Mouse (Mus musculus): ENCODE data around the gene Mecr. TPM values are rescaled to one million over a fixed set of nuclear protein-coding genes. Genes with fewer than 3 reads are reported as not detected.

The Mecr gene
- polyA plus RNA-seq, 1 experiment: 43.8 TPM

GRCm38 (mm10) chr4:131897787-131898186 lies 54.5 kb downstream of the Mecr start:
- no peak for TF ChIP-seq POLR2A (IDR thresholded peaks at IDR 0.05; ENCODE audit: borderline replicate concordance, insufficient read depth, low read length)
- TF ChIP-seq CTCF (IDR thresholded peaks at IDR 0.05; ENCODE audit: borderline replicate concordance, insufficient read depth, low read depth, low read length): no peak
- H3K27me3 ChIP-seq (ENCODE audit: control insufficient read depth, insufficient read depth, low read length): no peaks in the 10 kb centered on the region
- H3K4me3 ChIP-seq (replicated peaks; ENCODE audit: insufficient read depth, low read depth, low read length): no peak overlapping the region
- no peak for DNase-seq
- H3K27ac ChIP-seq (ENCODE audit: insufficient read depth, low read length): no peak overlapping the region
- 94% methylated on average over 8 of the region's 8 CpGs for WGBS
- H3K4me1 ChIP-seq (ENCODE audit: control insufficient read depth, insufficient read depth, low read length): peaks cover 7% of the 10 kb centered on the region; the same call in 1 of the 2 replicates

GRCm38 (mm10) chr4:131898503-131899179 lies 55.4 kb downstream of the Mecr start:
- Histone ChIP-seq H3K27ac (ENCODE audit: insufficient read depth, low read length) (no peak overlapping the region), H3K4me3 (replicated peaks; ENCODE audit: insufficient read depth, low read depth, low read length) (no peak overlapping the region), H3K27me3 (ENCODE audit: control insufficient read depth, insufficient read depth, low read length) (no peaks in the 10 kb centered on the region), H3K4me1 (ENCODE audit: control insufficient read depth, insufficient read depth, low read length) (peaks cover 7% of the 10 kb centered on the region; the same call in 1 of the 2 replicates)
- no peak for TF ChIP-seq POLR2A (IDR thresholded peaks at IDR 0.05; ENCODE audit: borderline replicate concordance, insufficient read depth, low read length)
- no peak for TF ChIP-seq CTCF (IDR thresholded peaks at IDR 0.05; ENCODE audit: borderline replicate concordance, insufficient read depth, low read depth, low read length)
- 56% methylated on average over 12 of the region's 12 CpGs for WGBS
- no peak for DNase-seq

GRCm38 (mm10) chr4:131899180-131899554 lies 55.9 kb downstream of the Mecr start:
- H3K4me3 ChIP-seq (replicated peaks; ENCODE audit: insufficient read depth, low read depth, low read length): no peak overlapping the region
- no peaks in the 10 kb centered on the region for H3K27me3 ChIP-seq (ENCODE audit: control insufficient read depth, insufficient read depth, low read length)
- TF ChIP-seq CTCF (IDR thresholded peaks at IDR 0.05; ENCODE audit: borderline replicate concordance, insufficient read depth, low read depth, low read length) (no peak), POLR2A (IDR thresholded peaks at IDR 0.05; ENCODE audit: borderline replicate concordance, insufficient read depth, low read length) (no peak)
- no peak overlapping the region for H3K27ac ChIP-seq (ENCODE audit: insufficient read depth, low read length)
- peak; percentile 54 to 61 for DNase-seq
- peaks cover 7% of the 10 kb centered on the region; the same call in 1 of the 2 replicates for H3K4me1 ChIP-seq (ENCODE audit: control insufficient read depth, insufficient read depth, low read length)
- 30% methylated on average over 6 of the region's 6 CpGs for WGBS

- H3K27me3 ChIP-seq (ENCODE audit: control insufficient read depth, insufficient read depth, low read length): no peaks in the 10 kb centered on the region
- no peak overlapping the region for H3K4me3 ChIP-seq (replicated peaks; ENCODE audit: insufficient read depth, low read depth, low read length)
- WGBS: 78% methylated on average over 15 of the region's 15 CpGs
- peaks cover 7% of the 10 kb centered on the region; the same call in 1 of the 2 replicates for H3K4me1 ChIP-seq (ENCODE audit: control insufficient read depth, insufficient read depth, low read length)
- no peak for DNase-seq
- H3K27ac ChIP-seq (ENCODE audit: insufficient read depth, low read length): no peak overlapping the region
- no peak for TF ChIP-seq CTCF (IDR thresholded peaks at IDR 0.05; ENCODE audit: borderline replicate concordance, insufficient read depth, low read depth, low read length)
- TF ChIP-seq POLR2A (IDR thresholded peaks at IDR 0.05; ENCODE audit: borderline replicate concordance, insufficient read depth, low read length): no peak
Measured at GRCm38 (mm10) chr4:131901090-131901489, 57.8 kb downstream of the Mecr start.

- H3K27ac ChIP-seq (ENCODE audit: insufficient read depth, low read length): no peak overlapping the region
- no peak overlapping the region for H3K4me3 ChIP-seq (replicated peaks; ENCODE audit: insufficient read depth, low read depth, low read length)
- H3K4me1 ChIP-seq (ENCODE audit: control insufficient read depth, insufficient read depth, low read length): peaks cover 1% of the 10 kb centered on the region; the same call in 1 of the 2 replicates
- DNase-seq: no peak
- TF ChIP-seq CTCF (IDR thresholded peaks at IDR 0.05; ENCODE audit: borderline replicate concordance, insufficient read depth, low read depth, low read length): peak; percentile 67
- TF ChIP-seq POLR2A (IDR thresholded peaks at IDR 0.05; ENCODE audit: borderline replicate concordance, insufficient read depth, low read length): no peak
- H3K27me3 ChIP-seq (ENCODE audit: control insufficient read depth, insufficient read depth, low read length): no peaks in the 10 kb centered on the region
- WGBS: 47% methylated on average over 8 of the region's 8 CpGs
Measured at GRCm38 (mm10) chr4:131904478-131904877, 61.2 kb downstream of the Mecr start.

- 63% methylated on average over 6 of the region's 6 CpGs for WGBS
- no peaks in the 10 kb centered on the region for H3K27me3 ChIP-seq (ENCODE audit: control insufficient read depth, insufficient read depth, low read length)
- no peak overlapping the region for H3K27ac ChIP-seq (ENCODE audit: insufficient read depth, low read length)
- no peak for DNase-seq
- H3K4me3 ChIP-seq (replicated peaks; ENCODE audit: insufficient read depth, low read depth, low read length): no peak overlapping the region
- no peaks in the 10 kb centered on the region for H3K4me1 ChIP-seq (ENCODE audit: control insufficient read depth, insufficient read depth, low read length)
- TF ChIP-seq POLR2A (IDR thresholded peaks at IDR 0.05; ENCODE audit: borderline replicate concordance, insufficient read depth, low read length) (no peak), CTCF (IDR thresholded peaks at IDR 0.05; ENCODE audit: borderline replicate concordance, insufficient read depth, low read depth, low read length) (no peak)
Measured at GRCm38 (mm10) chr4:131906423-131906822, 63.2 kb downstream of the Mecr start.

GRCm38 (mm10) chr4:131907912-131908311 lies 64.6 kb downstream of the Mecr start:
- WGBS: 97% methylated on average over 3 of the region's 3 CpGs
- TF ChIP-seq POLR2A (IDR thresholded peaks at IDR 0.05; ENCODE audit: borderline replicate concordance, insufficient read depth, low read length): no peak
- no peak for TF ChIP-seq CTCF (IDR thresholded peaks at IDR 0.05; ENCODE audit: borderline replicate concordance, insufficient read depth, low read depth, low read length)
- no peak for DNase-seq
- H3K27me3 ChIP-seq (ENCODE audit: control insufficient read depth, insufficient read depth, low read length): no peaks in the 10 kb centered on the region
- H3K27ac ChIP-seq (ENCODE audit: insufficient read depth, low read length): no peak overlapping the region
- no peaks in the 10 kb centered on the region for H3K4me1 ChIP-seq (ENCODE audit: control insufficient read depth, insufficient read depth, low read length)
- H3K4me3 ChIP-seq (replicated peaks; ENCODE audit: insufficient read depth, low read depth, low read length): no peak overlapping the region
